Mouse (Mus musculus): ENCODE results near the gene Syt16. TPM values are rescaled to one million over a fixed set of nuclear protein-coding genes. Genes with fewer than 3 reads are reported as not detected.

Syt16 gene
- polyA plus RNA-seq, 1 experiment from 2014 or later: 0.52 TPM

DNA sequence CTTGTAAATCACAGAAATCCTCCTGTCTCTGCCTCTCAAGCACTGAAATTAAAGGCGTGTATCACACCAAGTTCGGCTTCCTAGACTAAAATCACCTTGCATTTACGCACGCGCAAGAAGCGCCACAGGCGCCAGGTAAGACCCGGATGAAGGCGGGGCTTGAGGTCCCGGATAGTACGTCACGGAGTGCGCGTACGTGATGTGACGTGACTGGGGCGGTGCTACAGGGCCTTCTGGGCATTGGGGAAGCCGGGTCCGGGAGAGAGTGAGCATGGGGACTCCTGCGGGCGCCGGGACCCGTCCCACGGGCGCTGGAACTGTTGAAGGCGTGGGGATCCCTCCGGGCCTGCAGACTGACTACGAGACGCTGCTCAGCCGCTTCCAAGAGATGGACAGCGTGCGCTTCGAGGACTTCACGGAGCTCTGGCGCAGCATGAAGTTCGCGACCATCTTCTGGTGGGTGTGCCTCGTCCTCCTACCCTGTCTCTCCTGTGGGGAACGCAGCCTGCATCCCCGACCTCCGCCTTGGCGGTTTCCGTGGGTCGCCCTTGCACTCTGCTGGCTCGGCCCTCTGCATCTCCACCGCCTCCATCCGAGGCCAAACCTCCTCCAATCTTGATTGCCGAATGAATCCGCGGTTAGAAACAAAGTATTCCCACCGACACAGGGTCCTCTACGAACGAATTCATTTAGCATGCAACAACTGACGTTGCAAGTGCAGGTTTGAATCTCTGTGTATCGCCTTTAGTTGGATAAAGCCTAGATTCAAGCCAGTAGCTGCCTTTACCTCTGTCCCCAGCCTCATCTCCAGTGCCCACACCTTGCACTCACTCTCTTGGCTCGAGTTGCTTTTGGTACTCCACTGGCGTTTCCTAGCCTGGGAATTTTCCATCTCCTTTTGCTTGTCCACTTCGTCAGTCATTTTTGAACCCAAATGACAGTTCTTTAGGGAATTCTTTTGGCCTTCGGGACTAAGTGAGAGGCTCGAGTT, 32.9 kb upstream of the Syt16 start, which contains the start of gene Snapc1:
Gene Snapc1, plus strand, starts transcription at position 191 of the 991 bp plus-strand sequence.
- peak; percentile 99 for ATAC-seq (replicated peaks; ENCODE audit: insufficient number of reproducible peaks, low FRiP score, low TSS enrichment)
- Histone ChIP-seq H3K9me3 (replicated peaks; ENCODE audit: control insufficient read depth, low read length) (no peaks in the 10 kb centered on the region), H3K4me3 (ENCODE audit: low read depth, low read length) (peak within 1 kb of the TSS; percentile 84), H3K9ac (ENCODE audit: low read depth, low read length) (peak within 1 kb of the TSS; percentile 81), H3K36me3 (ENCODE audit: control insufficient read depth, insufficient read depth, low read length) (peaks cover 15% of the 10 kb centered on the region), H3K4me2 (peak within 1 kb of the TSS; percentile 69), H3K27ac (ENCODE audit: low read depth, low read length) (peak within 1 kb of the TSS; percentile 51), H3K4me1 (ENCODE audit: control insufficient read depth, insufficient read depth, low read length) (peaks cover 8% of the 10 kb centered on the region), H3K27me3 (ENCODE audit: control insufficient read depth, insufficient read depth, low read length) (no peaks in the 10 kb centered on the region)
- 1% methylated on average over 60 of the region's 60 CpGs for WGBS (ENCODE audit: insufficient replicate concordance)

- WGBS (ENCODE audit: insufficient replicate concordance): 94% methylated on average over 8 of the region's 8 CpGs
- Histone ChIP-seq H3K9me3 (replicated peaks; ENCODE audit: control insufficient read depth, low read length) (peaks cover 3% of the 10 kb centered on the region; the same call in 1 of the 2 replicates), H3K27ac (ENCODE audit: low read depth, low read length) (no peak overlapping the region), H3K4me2 (no peak overlapping the region), H3K36me3 (ENCODE audit: control insufficient read depth, insufficient read depth, low read length) (peaks cover 42% of the 10 kb centered on the region), H3K27me3 (ENCODE audit: control insufficient read depth, insufficient read depth, low read length) (no peaks in the 10 kb centered on the region), H3K9ac (ENCODE audit: low read depth, low read length) (no peak overlapping the region), H3K4me1 (ENCODE audit: control insufficient read depth, insufficient read depth, low read length) (peaks cover 8% of the 10 kb centered on the region), H3K4me3 (ENCODE audit: low read depth, low read length) (no peak overlapping the region)
- ATAC-seq (replicated peaks; ENCODE audit: insufficient number of reproducible peaks, low FRiP score, low TSS enrichment): no peak
Measured at GRCm38 (mm10) chr12:73969142-73969541, 28.3 kb upstream of the Syt16 start.

GRCm38 (mm10) chr12:73974584-73974983, 22.9 kb upstream of the Syt16 start:
- Histone ChIP-seq H3K4me3 (ENCODE audit: low read depth, low read length) (no peak overlapping the region), H3K36me3 (ENCODE audit: control insufficient read depth, insufficient read depth, low read length) (peaks cover 43% of the 10 kb centered on the region), H3K27me3 (ENCODE audit: control insufficient read depth, insufficient read depth, low read length) (no peaks in the 10 kb centered on the region), H3K27ac (ENCODE audit: low read depth, low read length) (no peak overlapping the region), H3K9ac (ENCODE audit: low read depth, low read length) (no peak overlapping the region), H3K9me3 (replicated peaks; ENCODE audit: control insufficient read depth, low read length) (peaks cover 3% of the 10 kb centered on the region; the same call in 1 of the 2 replicates), H3K4me2 (no peak overlapping the region), H3K4me1 (ENCODE audit: control insufficient read depth, insufficient read depth, low read length) (no peaks in the 10 kb centered on the region)
- no peak for ATAC-seq (replicated peaks; ENCODE audit: insufficient number of reproducible peaks, low FRiP score, low TSS enrichment)
- WGBS (ENCODE audit: insufficient replicate concordance): 78% methylated on average over 6 of the region's 6 CpGs

DNA sequence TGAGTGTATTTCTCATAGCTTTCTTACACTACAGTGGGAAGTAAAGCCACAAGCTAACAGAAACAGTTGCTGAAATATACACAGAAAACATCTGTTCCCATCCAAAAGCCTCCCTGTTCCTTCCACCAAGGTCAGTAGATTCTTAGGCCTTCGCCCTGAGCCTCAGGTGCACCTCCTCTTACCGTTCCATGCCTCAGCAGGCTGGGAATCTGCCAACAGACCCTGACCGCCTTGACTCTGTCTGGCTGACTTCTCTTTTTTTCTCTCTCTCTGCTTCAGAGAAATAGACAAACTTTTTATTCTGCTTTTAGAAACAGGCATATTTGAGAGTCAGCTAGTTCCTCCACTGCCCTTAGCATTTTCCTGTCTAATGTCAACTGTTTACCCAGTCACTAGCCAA, 19.3 kb upstream of the Syt16 start:
- no peak for ATAC-seq (replicated peaks; ENCODE audit: insufficient number of reproducible peaks, low FRiP score, low TSS enrichment)

GRCm38 (mm10) chr12:73979667-73980066, 17.8 kb upstream of the Syt16 start:
- Histone ChIP-seq H3K27me3 (ENCODE audit: control insufficient read depth, insufficient read depth, low read length) (no peaks in the 10 kb centered on the region), H3K36me3 (ENCODE audit: control insufficient read depth, insufficient read depth, low read length) (peaks cover 20% of the 10 kb centered on the region), H3K4me3 (ENCODE audit: low read depth, low read length) (no peak overlapping the region), H3K9me3 (replicated peaks; ENCODE audit: control insufficient read depth, low read length) (no peaks in the 10 kb centered on the region), H3K9ac (ENCODE audit: low read depth, low read length) (no peak overlapping the region), H3K27ac (ENCODE audit: low read depth, low read length) (no peak overlapping the region), H3K4me1 (ENCODE audit: control insufficient read depth, insufficient read depth, low read length) (no peaks in the 10 kb centered on the region), H3K4me2 (no peak overlapping the region)
- WGBS (ENCODE audit: insufficient replicate concordance): 87% methylated on average over 5 of the region's 5 CpGs
- no peak for ATAC-seq (replicated peaks; ENCODE audit: insufficient number of reproducible peaks, low FRiP score, low TSS enrichment)

More for the DNA sequence above, 19.3 kb upstream of the Syt16 start:
- Histone ChIP-seq H3K4me2 (no peak overlapping the region), H3K27ac (ENCODE audit: low read depth, low read length) (no peak overlapping the region), H3K4me3 (ENCODE audit: low read depth, low read length) (no peak overlapping the region), H3K9ac (ENCODE audit: low read depth, low read length) (no peak overlapping the region), H3K4me1 (ENCODE audit: control insufficient read depth, insufficient read depth, low read length) (no peaks in the 10 kb centered on the region), H3K36me3 (ENCODE audit: control insufficient read depth, insufficient read depth, low read length) (peaks cover 20% of the 10 kb centered on the region), H3K9me3 (replicated peaks; ENCODE audit: control insufficient read depth, low read length) (no peaks in the 10 kb centered on the region), H3K27me3 (ENCODE audit: control insufficient read depth, insufficient read depth, low read length) (no peaks in the 10 kb centered on the region)
- WGBS (ENCODE audit: insufficient replicate concordance): 93% methylated on average over 3 of the region's 3 CpGs

DNA sequence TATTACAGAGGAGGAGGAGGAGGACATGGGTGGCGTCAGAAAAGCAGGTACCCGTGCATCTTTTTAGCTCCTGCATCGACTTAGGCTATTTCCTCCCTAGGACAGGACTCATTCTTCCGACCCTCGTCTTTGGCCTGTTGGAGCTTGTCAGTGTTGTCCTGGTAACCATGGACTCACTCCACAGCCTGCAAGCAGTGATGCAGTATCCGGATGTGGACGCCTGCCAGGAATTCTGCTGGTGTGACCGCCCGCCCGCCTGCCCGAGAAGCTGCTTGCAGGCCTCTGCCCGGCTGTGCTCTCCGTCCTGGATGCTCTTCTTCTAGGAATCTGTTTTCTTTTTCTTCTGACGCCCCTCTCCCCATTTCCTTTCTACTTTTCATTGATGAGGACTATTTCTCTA, 14.9 kb upstream of the Syt16 start:
- Histone ChIP-seq H3K27me3 (ENCODE audit: control insufficient read depth, insufficient read depth, low read length) (no peaks in the 10 kb centered on the region), H3K9ac (ENCODE audit: low read depth, low read length) (no peak overlapping the region), H3K27ac (ENCODE audit: low read depth, low read length) (no peak overlapping the region), H3K4me1 (ENCODE audit: control insufficient read depth, insufficient read depth, low read length) (no peaks in the 10 kb centered on the region), H3K9me3 (replicated peaks; ENCODE audit: control insufficient read depth, low read length) (no peaks in the 10 kb centered on the region), H3K36me3 (ENCODE audit: control insufficient read depth, insufficient read depth, low read length) (peaks cover 16% of the 10 kb centered on the region), H3K4me3 (ENCODE audit: low read depth, low read length) (no peak overlapping the region), H3K4me2 (no peak overlapping the region)
- no peak; the same call in 1 of the 2 replicates for ATAC-seq (replicated peaks; ENCODE audit: insufficient number of reproducible peaks, low FRiP score, low TSS enrichment)
- 68% methylated on average over 14 of the region's 14 CpGs for WGBS (ENCODE audit: insufficient replicate concordance)

DNA sequence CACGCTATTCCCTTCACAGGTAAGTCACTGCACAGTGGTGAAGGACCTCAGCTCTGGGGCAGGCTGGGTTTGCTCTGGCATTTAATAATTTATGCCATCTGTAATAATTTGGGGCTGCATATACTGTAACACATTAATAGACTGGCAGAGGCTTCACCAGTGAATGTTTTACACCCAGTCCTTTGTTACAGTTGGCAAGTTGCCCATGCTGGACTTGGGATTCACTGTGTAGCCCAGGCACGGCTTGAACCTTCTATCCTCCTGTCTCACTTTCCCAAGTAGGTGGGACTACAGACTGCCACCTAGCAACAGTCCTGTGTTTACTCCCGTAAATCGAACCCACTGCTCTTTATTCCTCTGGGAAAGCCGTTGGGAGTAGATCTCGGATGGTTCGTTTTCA, 11.2 kb upstream of the Syt16 start:
- H3K27me3 ChIP-seq (ENCODE audit: control insufficient read depth, insufficient read depth, low read length): no peaks in the 10 kb centered on the region
- peaks cover 4% of the 10 kb centered on the region for H3K36me3 ChIP-seq (ENCODE audit: control insufficient read depth, insufficient read depth, low read length)
- H3K4me2 ChIP-seq: no peak overlapping the region
- ATAC-seq (replicated peaks; ENCODE audit: insufficient number of reproducible peaks, low FRiP score, low TSS enrichment): no peak
- WGBS (ENCODE audit: insufficient replicate concordance): 79% methylated on average over 7 of the region's 7 CpGs
- no peaks in the 10 kb centered on the region for H3K9me3 ChIP-seq (replicated peaks; ENCODE audit: control insufficient read depth, low read length)
- no peak overlapping the region for H3K27ac ChIP-seq (ENCODE audit: low read depth, low read length)
- no peak overlapping the region for H3K9ac ChIP-seq (ENCODE audit: low read depth, low read length)
- H3K4me1 ChIP-seq (ENCODE audit: control insufficient read depth, insufficient read depth, low read length): no peaks in the 10 kb centered on the region
- H3K4me3 ChIP-seq (ENCODE audit: low read depth, low read length): no peak overlapping the region

GRCm38 (mm10) chr12:73988393-73989008, 9.0 kb upstream of the Syt16 start:
- Histone ChIP-seq H3K4me1 (ENCODE audit: control insufficient read depth, insufficient read depth, low read length) (no peaks in the 10 kb centered on the region), H3K9me3 (replicated peaks; ENCODE audit: control insufficient read depth, low read length) (no peaks in the 10 kb centered on the region), H3K4me3 (ENCODE audit: low read depth, low read length) (no peak overlapping the region), H3K27ac (ENCODE audit: low read depth, low read length) (no peak overlapping the region), H3K4me2 (no peak overlapping the region), H3K27me3 (ENCODE audit: control insufficient read depth, insufficient read depth, low read length) (no peaks in the 10 kb centered on the region), H3K9ac (ENCODE audit: low read depth, low read length) (no peak overlapping the region), H3K36me3 (ENCODE audit: control insufficient read depth, insufficient read depth, low read length) (peaks cover 4% of the 10 kb centered on the region; the same call in 1 of the 2 replicates)
- 88% methylated on average over 4 of the region's 4 CpGs for WGBS (ENCODE audit: insufficient replicate concordance)
- no peak for ATAC-seq (replicated peaks; ENCODE audit: insufficient number of reproducible peaks, low FRiP score, low TSS enrichment)

Measured in heart, embryonic 11.5 days (tissue).